Mouse (Mus musculus): ENCODE measurements around the gene Chrm1.
A peak's percentile ranks its signal among the peaks of the same experiment; 100 is the strongest.

Chrm1 gene

GRCm38 (mm10) chr19:8683627-8684026 is 20.0 kb downstream of the Chrm1 start:
- no peak for DNase-seq (ENCODE audit: low read depth)

- DNase-seq (ENCODE audit: low read depth) = no peak
These were observed 28.4 kb downstream of the Chrm1 start for GRCm38 (mm10) chr19:8691871-8692539.

GRCm38 (mm10) chr19:8692740-8693139 is 29.2 kb downstream of the Chrm1 start:
- no peak for DNase-seq (ENCODE audit: low read depth)

GRCm38 (mm10) chr19:8695330-8695729 is 31.7 kb downstream of the Chrm1 start:
- peak; percentile 59 for DNase-seq (ENCODE audit: low read depth)

- no peak for DNase-seq (ENCODE audit: low read depth)
These were observed 36.1 kb downstream of the Chrm1 start for GRCm38 (mm10) chr19:8699652-8700051.

GRCm38 (mm10) chr19:8702458-8702857 is 38.9 kb downstream of the Chrm1 start:
- DNase-seq (ENCODE audit: low read depth) = no peak

GRCm38 (mm10) chr19:8703571-8703970 is 40.0 kb downstream of the Chrm1 start:
- no peak for DNase-seq (ENCODE audit: low read depth)

GRCm38 (mm10) chr19:8705026-8705708 is 41.6 kb downstream of the Chrm1 start:
- no peak for DNase-seq (ENCODE audit: low read depth)

GRCm38 (mm10) chr19:8706132-8706667 is 42.6 kb downstream of the Chrm1 start:
- DNase-seq (ENCODE audit: low read depth) = peak; percentile 34

- DNase-seq (ENCODE audit: low read depth) = no peak
These were observed 43.3 kb downstream of the Chrm1 start for GRCm38 (mm10) chr19:8706930-8707329.

GRCm38 (mm10) chr19:8708954-8709353 is 45.4 kb downstream of the Chrm1 start:
- no peak for DNase-seq (ENCODE audit: low read depth)

- DNase-seq (ENCODE audit: low read depth) = no peak
These were observed 46.5 kb downstream of the Chrm1 start for GRCm38 (mm10) chr19:8710057-8710456.

GRCm38 (mm10) chr19:8711506-8711905 is 47.9 kb downstream of the Chrm1 start:
- no peak for DNase-seq (ENCODE audit: low read depth)

GRCm38 (mm10) chr19:8711949-8712869 is 48.6 kb downstream of the Chrm1 start:
- peak; percentile 74 for DNase-seq (ENCODE audit: low read depth)

- DNase-seq (ENCODE audit: low read depth) = peak; percentile 97
These were observed 49.3 kb downstream of the Chrm1 start for GRCm38 (mm10) chr19:8712870-8713305.

GRCm38 (mm10) chr19:8713306-8713996 is 49.9 kb downstream of the Chrm1 start:
- DNase-seq (ENCODE audit: low read depth) = peak; percentile 94

- DNase-seq (ENCODE audit: low read depth) = peak; percentile 81
These were observed 50.5 kb downstream of the Chrm1 start for GRCm38 (mm10) chr19:8713997-8714652.

GRCm38 (mm10) chr19:8714653-8715481 is 51.3 kb downstream of the Chrm1 start:
- DNase-seq (ENCODE audit: low read depth) = peak; percentile 38

- no peak for DNase-seq (ENCODE audit: low read depth)
These were observed 52.5 kb downstream of the Chrm1 start for GRCm38 (mm10) chr19:8715868-8716766.

Data from 416B (cell line).